Mouse (Mus musculus): Measurements from ENCODE around the gene Tnik. TPM values are rescaled to one million over a fixed set of nuclear protein-coding genes. Genes with fewer than 3 reads are reported as not detected.

Gene Tnik
- polyA plus RNA-seq, 1 experiment from 2014 or later: 38.5 TPM

DNA sequence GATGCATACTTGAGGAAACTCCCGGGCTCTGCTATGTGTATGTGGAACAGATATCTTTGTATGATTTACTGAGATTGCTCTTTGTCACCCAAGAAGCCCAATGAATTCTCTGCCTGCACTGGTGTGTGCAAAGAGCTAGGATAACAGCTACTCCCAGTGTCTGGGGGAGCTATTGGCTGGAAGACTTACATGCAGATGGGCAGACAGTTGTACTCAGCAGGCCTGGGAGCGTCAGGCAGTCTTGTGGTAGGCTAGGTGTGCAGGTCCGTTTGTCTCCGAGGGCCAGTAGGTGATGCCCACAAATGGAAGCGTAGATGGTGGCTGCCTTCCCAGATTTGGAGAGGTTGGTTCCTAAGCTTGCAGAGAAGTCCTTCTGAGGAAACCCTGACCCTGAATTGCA is 2.6 kb downstream of the Tnik start:
- H3K27ac ChIP-seq (replicated peaks): peak overlapping the region; percentile 83
- H3K4me1 ChIP-seq: peaks cover 58% of the 10 kb centered on the region
- no peaks in the 10 kb centered on the region for H3K9me3 ChIP-seq
- H3K9ac ChIP-seq (replicated peaks): peak overlapping the region; percentile 77
- WGBS: 62% methylated on average over 5 of the region's 5 CpGs
- H3K4me3 ChIP-seq: peak overlapping the region; percentile 68
- ATAC-seq (ENCODE audit: low FRiP score, low read depth): no peak
- peak overlapping the region; percentile 64 for H3K4me2 ChIP-seq (replicated peaks)
- peaks cover 13% of the 10 kb centered on the region for H3K27me3 ChIP-seq
- no peaks in the 10 kb centered on the region for H3K36me3 ChIP-seq

DNA sequence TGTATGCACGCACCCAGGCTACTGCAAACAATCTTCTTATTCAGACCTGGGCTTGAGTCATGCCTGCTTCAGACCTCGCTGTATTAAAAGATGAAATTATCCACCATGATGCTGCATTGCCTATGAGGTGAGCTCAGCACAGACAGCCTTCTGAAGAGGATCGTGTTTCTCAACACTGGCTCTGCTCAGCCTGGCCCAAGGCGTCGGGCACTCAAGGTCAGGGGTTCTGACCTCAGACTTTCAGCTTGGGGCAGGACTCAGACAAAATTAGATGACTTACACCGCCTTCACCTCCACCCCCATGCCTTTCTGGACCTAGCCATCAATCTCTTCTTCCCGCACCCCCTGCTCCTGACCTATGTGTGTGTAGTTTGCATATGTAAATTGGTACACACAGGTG is 4.2 kb downstream of the Tnik start:
- no peak overlapping the region for H3K4me2 ChIP-seq (replicated peaks)
- no peak overlapping the region for H3K9ac ChIP-seq (replicated peaks)
- ATAC-seq (ENCODE audit: low FRiP score, low read depth): no peak
- H3K36me3 ChIP-seq: no peaks in the 10 kb centered on the region
- H3K27me3 ChIP-seq: 0 out of 2 replicates have a peak, but pooled peaks cover 6% of the 10 kb centered on the region
- WGBS: 65% methylated on average over 7 of the region's 7 CpGs
- H3K27ac ChIP-seq (replicated peaks): no peak overlapping the region
- no peaks in the 10 kb centered on the region for H3K9me3 ChIP-seq
- H3K4me1 ChIP-seq: peaks cover 58% of the 10 kb centered on the region
- H3K4me3 ChIP-seq: no peak overlapping the region

DNA sequence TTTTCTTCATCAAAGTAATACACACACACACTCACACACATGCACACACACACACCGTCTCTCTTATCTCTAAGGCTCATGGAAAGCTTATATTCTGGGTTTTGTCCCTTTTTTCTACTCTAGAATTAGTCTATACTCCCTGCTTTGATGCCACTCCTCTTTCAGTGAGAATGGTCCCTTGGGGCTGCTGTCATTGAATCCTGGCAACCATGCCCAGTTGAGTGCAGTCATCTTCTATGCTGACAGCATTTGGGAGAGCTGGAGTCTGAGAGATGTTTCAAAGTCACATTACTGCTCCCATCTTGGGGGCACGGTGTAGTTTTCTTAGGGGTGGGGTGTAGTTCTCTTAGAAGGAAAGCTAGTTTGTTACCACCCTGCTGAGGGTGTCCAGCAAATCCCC is 6.7 kb downstream of the Tnik start:
- H3K36me3 ChIP-seq: no peaks in the 10 kb centered on the region
- WGBS: 63% methylated on average over 2 of the region's 2 CpGs
- 0 out of 2 replicates have a peak, but pooled peaks cover 3% of the 10 kb centered on the region for H3K27me3 ChIP-seq
- H3K9me3 ChIP-seq: no peaks in the 10 kb centered on the region
- H3K4me2 ChIP-seq (replicated peaks): no peak overlapping the region
- peaks cover 48% of the 10 kb centered on the region for H3K4me1 ChIP-seq
- H3K9ac ChIP-seq (replicated peaks): no peak overlapping the region
- H3K4me3 ChIP-seq: no peak overlapping the region
- no peak for ATAC-seq (ENCODE audit: low FRiP score, low read depth)
- H3K27ac ChIP-seq (replicated peaks): no peak overlapping the region

DNA sequence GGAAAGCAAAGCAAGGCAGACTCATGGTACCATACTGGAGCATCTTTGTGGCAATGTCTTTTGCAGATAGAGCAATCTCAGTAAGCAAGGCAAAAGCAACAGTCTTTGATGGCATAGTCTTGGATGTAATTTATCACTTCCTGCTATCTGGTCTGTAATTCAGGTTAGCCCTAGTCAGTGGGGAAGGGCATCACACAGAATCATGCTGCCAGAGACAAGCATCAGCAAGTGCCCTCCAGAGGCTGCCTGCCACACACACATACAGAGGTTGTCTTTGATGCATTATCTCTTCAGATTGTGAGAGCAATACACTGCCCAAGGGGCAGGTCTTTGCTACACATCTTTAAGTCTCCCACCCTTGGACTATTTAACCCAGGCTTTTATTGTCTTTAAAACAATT is 8.9 kb downstream of the Tnik start:
- Histone ChIP-seq H3K36me3 (no peaks in the 10 kb centered on the region), H3K27ac (replicated peaks) (no peak overlapping the region), H3K4me3 (no peak overlapping the region), H3K27me3 (no peaks in the 10 kb centered on the region), H3K9me3 (no peaks in the 10 kb centered on the region), H3K9ac (replicated peaks) (no peak overlapping the region), H3K4me1 (peaks cover 31% of the 10 kb centered on the region), H3K4me2 (replicated peaks) (no peak overlapping the region)
- no peak for ATAC-seq (ENCODE audit: low FRiP score, low read depth)

DNA sequence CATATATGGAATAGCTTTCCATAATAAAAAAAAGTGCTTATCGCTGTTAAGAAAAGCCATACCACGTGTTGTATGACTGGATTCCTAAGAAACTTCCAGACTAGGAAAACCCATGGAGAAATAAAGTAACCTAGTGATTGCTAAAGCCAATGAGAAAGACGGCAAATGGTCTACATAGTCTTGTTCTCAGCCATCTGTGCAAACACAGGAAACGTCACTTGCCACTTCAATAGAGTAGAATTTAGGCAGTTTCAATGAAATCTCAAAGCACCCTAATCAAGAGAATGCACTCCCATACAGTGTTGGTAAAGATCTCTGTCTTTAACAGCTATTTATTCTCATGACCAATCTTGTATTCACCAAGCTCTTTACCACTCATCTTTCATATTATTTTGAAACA is 11.7 kb downstream of the Tnik start:
- no peak overlapping the region for H3K27ac ChIP-seq (replicated peaks)
- H3K27me3 ChIP-seq: no peaks in the 10 kb centered on the region
- H3K36me3 ChIP-seq: no peaks in the 10 kb centered on the region
- no peak overlapping the region for H3K9ac ChIP-seq (replicated peaks)
- H3K4me2 ChIP-seq (replicated peaks): no peak overlapping the region
- H3K4me3 ChIP-seq: no peak overlapping the region
- H3K9me3 ChIP-seq: no peaks in the 10 kb centered on the region
- 85% methylated on average over 4 of the region's 4 CpGs for WGBS
- ATAC-seq (ENCODE audit: low FRiP score, low read depth): no peak
- peaks cover 7% of the 10 kb centered on the region for H3K4me1 ChIP-seq

DNA sequence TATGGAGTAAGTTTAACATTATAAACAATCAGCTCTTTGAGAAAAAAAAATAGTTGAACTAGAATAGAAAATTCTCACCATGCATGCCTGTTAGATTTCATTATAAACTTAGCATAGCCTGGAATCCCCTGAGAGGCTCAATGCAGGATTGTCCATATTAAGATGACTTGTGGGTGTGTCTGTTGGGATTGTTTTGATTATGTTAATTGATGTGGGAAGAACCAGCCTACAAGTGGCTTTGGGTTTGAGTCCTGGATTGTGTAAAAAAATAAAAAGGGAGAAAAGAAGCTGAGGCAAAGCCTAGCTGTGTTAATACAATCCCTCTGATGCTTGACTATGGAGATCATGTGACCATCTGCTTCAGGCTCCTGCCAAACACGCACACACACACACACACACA is 26.7 kb downstream of the Tnik start:
- WGBS: 50% methylated on average over 1 of the region's 1 CpGs
- no peak overlapping the region for H3K27ac ChIP-seq (replicated peaks)
- H3K36me3 ChIP-seq: no peaks in the 10 kb centered on the region
- no peak overlapping the region for H3K4me2 ChIP-seq (replicated peaks)
- no peak overlapping the region for H3K9ac ChIP-seq (replicated peaks)
- no peak for ATAC-seq (ENCODE audit: low FRiP score, low read depth)
- no peaks in the 10 kb centered on the region for H3K4me1 ChIP-seq
- H3K9me3 ChIP-seq: no peaks in the 10 kb centered on the region
- H3K27me3 ChIP-seq: no peaks in the 10 kb centered on the region
- no peak overlapping the region for H3K4me3 ChIP-seq

DNA sequence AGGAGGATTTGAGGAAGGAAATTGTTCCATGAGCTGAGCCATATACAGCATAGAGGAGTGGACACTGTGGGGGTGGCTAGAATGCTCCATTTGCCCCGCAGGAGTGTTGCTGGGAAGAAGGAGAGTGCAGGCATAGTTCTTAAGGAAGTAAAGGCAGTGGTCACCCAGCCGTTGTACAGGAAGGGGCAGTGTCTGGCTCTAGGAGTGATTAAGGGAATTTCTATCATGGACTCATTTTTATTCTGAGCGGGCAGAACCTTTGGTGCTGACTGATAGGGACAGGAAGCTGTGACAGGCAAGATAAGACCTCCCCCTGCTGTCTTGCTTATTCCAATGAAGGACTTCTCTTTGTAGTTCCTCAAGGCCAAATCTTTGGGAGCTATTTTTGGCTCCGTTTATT is 38.4 kb downstream of the Tnik start:
- Histone ChIP-seq H3K27me3 (no peaks in the 10 kb centered on the region), H3K4me2 (replicated peaks) (no peak overlapping the region), H3K4me1 (no peaks in the 10 kb centered on the region), H3K4me3 (no peak overlapping the region), H3K9ac (replicated peaks) (no peak overlapping the region), H3K9me3 (no peaks in the 10 kb centered on the region), H3K36me3 (no peaks in the 10 kb centered on the region), H3K27ac (replicated peaks) (no peak overlapping the region)
- 90% methylated on average over 4 of the region's 4 CpGs for WGBS
- ATAC-seq (ENCODE audit: low FRiP score, low read depth): no peak

- Histone ChIP-seq H3K9ac (replicated peaks) (no peak overlapping the region), H3K36me3 (no peaks in the 10 kb centered on the region), H3K4me2 (replicated peaks) (no peak overlapping the region), H3K27me3 (no peaks in the 10 kb centered on the region), H3K27ac (replicated peaks) (no peak overlapping the region), H3K4me3 (no peak overlapping the region), H3K9me3 (no peaks in the 10 kb centered on the region), H3K4me1 (no peaks in the 10 kb centered on the region)
- WGBS: 92% methylated on average over 5 of the region's 5 CpGs
- no peak for ATAC-seq (ENCODE audit: low FRiP score, low read depth)
Observed at GRCm38 (mm10) chr3:28303915-28304314, 40.9 kb downstream of the Tnik start.

DNA sequence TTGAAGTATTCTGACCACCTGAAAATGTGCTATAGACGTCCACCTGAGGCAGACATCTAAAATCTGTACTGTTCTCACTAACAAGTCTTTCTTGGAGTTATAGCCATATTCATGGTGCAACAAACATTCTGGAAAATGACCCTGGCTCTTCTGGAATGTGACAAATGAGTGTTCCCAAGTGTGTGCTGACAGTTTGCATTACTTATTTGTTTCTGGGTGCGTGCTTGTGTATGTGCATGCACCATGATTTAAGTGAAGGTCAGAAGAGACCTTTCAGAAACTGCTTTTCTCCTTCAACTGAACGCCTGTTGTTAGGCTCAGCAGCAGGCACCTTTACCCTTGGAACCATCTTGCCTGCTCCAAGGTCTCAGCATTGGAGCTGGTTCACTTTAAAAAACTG is 43.8 kb downstream of the Tnik start:
- no peak overlapping the region for H3K9ac ChIP-seq (replicated peaks)
- H3K27ac ChIP-seq (replicated peaks): no peak overlapping the region
- no peaks in the 10 kb centered on the region for H3K9me3 ChIP-seq
- H3K4me1 ChIP-seq: no peaks in the 10 kb centered on the region
- no peak overlapping the region for H3K4me2 ChIP-seq (replicated peaks)
- no peaks in the 10 kb centered on the region for H3K36me3 ChIP-seq
- no peaks in the 10 kb centered on the region for H3K27me3 ChIP-seq
- H3K4me3 ChIP-seq: no peak overlapping the region
- 89% methylated on average over 3 of the region's 3 CpGs for WGBS
- no peak for ATAC-seq (ENCODE audit: low FRiP score, low read depth)

DNA sequence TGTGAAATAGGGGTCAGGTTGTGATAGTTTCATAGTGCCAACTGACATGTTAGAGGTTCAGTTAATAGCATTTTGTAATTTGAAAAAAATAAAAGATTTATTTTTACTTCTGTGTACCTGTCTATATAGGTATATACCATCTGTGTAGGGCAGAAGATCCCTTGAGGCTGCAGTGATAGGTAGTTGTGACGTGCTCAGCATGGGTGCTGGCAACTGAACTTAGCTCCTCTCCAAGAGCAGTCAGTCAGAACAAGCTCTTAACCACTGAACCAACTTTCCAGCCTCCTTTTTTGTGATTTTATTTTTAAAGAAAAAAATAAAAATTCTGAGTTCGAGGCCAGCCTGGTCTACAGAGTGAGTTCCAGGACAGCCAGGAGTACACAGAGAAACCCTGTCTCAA is 51.4 kb downstream of the Tnik start:
- Histone ChIP-seq H3K36me3 (no peaks in the 10 kb centered on the region), H3K9ac (replicated peaks) (no peak overlapping the region), H3K27me3 (no peaks in the 10 kb centered on the region), H3K27ac (replicated peaks) (no peak overlapping the region), H3K4me2 (replicated peaks) (no peak overlapping the region), H3K9me3 (no peaks in the 10 kb centered on the region), H3K4me3 (no peak overlapping the region), H3K4me1 (no peaks in the 10 kb centered on the region)
- ATAC-seq (ENCODE audit: low FRiP score, low read depth): no peak
- 90% methylated on average over 2 of the region's 2 CpGs for WGBS

DNA sequence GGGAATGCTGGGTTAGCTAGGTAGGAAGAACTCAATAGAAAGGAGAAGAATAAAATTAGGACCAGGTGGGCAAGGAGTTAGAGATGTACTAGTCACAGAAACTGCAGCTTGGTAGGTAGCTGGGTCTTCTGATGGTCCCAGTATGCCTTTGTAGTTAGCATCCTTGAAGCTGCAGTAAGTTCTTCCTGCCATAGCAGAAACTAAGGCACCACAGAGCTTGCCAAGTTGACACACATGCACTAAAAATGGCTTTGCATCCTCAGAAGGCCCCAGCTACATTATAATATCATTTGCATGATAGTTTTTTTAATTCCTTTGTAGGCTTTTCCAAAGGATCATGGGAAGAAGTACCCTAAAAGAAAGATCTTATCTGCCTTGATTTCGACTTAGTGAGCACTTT is 54.3 kb downstream of the Tnik start:
- Histone ChIP-seq H3K27me3 (no peaks in the 10 kb centered on the region), H3K4me2 (replicated peaks) (no peak overlapping the region), H3K9me3 (no peaks in the 10 kb centered on the region), H3K4me3 (no peak overlapping the region), H3K4me1 (no peaks in the 10 kb centered on the region), H3K27ac (replicated peaks) (no peak overlapping the region), H3K36me3 (no peaks in the 10 kb centered on the region), H3K9ac (replicated peaks) (no peak overlapping the region)
- no peak for ATAC-seq (ENCODE audit: low FRiP score, low read depth)
- 88% methylated on average over 1 of the region's 1 CpGs for WGBS

DNA sequence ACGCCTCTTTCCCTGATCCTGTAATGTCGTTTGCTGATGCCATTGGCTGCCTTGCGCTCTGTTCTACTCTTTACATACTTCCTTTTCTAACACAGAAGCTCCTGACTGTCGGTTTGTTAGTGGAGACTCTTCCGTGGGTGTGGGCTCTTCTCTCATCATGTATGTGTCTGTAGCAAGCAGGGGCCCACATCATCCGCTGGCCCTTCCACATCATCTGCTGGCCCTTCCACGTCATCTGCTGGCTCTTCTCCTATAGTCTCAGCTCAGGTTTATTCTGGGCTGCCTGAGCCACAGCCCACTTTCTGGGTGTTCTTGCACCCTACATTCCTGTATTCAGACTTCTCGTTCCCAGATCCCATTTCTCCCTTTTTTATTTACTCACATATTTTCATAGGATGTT is 58.6 kb downstream of the Tnik start:
- no peaks in the 10 kb centered on the region for H3K4me1 ChIP-seq
- no peak for ATAC-seq (ENCODE audit: low FRiP score, low read depth)

GRCm38 (mm10) chr3:28325613-28326233 is 62.7 kb downstream of the Tnik start:
- Histone ChIP-seq H3K4me2 (replicated peaks) (no peak overlapping the region), H3K4me3 (no peak overlapping the region), H3K27ac (replicated peaks) (no peak overlapping the region), H3K9me3 (no peaks in the 10 kb centered on the region), H3K36me3 (no peaks in the 10 kb centered on the region), H3K27me3 (no peaks in the 10 kb centered on the region), H3K9ac (replicated peaks) (no peak overlapping the region), H3K4me1 (no peaks in the 10 kb centered on the region)
- ATAC-seq (ENCODE audit: low FRiP score, low read depth): no peak
- WGBS: 88% methylated on average over 8 of the region's 8 CpGs

More for the DNA sequence above, 58.6 kb downstream of the Tnik start:
- WGBS: 93% methylated on average over 8 of the region's 8 CpGs
- Histone ChIP-seq H3K4me2 (replicated peaks) (no peak overlapping the region), H3K4me3 (no peak overlapping the region), H3K9me3 (no peaks in the 10 kb centered on the region), H3K36me3 (no peaks in the 10 kb centered on the region), H3K9ac (replicated peaks) (no peak overlapping the region), H3K27ac (replicated peaks) (no peak overlapping the region), H3K27me3 (no peaks in the 10 kb centered on the region)
